Mouse (Mus musculus): ENCODE results near the gene Gm1979.
"Not testable (repeated sequence)": the region's sequence is repeated elsewhere in the genome, so short reads cannot be mapped to it uniquely, and the experiment has no call there.

Gm1979 gene

DNA sequence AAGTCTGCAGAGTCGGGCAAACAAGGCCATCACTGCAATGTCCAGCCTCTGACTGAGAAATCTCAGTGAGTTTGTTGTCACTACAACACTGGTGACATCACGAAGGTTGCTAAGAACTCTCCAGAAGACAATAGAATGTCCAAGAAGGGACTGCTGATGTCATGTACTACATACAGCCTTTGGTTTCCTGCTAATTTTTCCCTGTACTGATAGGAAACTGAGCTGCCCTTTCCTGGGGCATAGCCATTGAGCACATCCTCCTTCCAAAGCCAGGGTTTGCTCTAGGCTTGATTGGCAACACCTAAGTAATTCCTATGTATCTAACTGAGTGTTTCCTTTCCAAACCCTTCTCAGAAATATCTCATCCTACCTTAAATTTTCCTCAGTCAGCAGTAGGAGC is at the start of gene Gm1979:
Gene Gm1979 (minus strand): TSS at position 101 of the 400 bp plus-strand sequence.
- not testable (repeated sequence) for DNase-seq

DNA sequence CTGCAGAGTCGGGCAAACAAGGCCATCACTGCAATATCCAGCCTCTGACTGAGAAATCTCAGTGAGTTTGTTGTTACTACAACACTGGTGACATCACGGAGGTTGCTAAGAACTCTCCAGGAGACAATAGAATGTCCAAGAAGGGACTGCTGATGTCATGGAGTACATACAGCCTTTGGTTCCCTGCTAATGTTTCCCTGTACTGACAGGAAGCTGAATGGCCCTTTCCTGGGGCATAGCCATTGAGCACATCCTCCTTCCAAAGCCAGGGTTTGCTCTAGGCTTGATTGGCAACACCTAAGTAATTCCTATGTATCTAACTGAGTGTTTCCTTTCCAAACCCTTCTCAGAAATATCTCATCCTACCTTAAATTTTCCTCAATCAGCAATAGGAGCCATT is 34.9 kb upstream of the Gm1979 start, which contains the start of gene Speer4a:
Gene Speer4a (minus strand): TSS at position 101 of the 400 bp plus-strand sequence.
- not testable (repeated sequence) for DNase-seq

DNA sequence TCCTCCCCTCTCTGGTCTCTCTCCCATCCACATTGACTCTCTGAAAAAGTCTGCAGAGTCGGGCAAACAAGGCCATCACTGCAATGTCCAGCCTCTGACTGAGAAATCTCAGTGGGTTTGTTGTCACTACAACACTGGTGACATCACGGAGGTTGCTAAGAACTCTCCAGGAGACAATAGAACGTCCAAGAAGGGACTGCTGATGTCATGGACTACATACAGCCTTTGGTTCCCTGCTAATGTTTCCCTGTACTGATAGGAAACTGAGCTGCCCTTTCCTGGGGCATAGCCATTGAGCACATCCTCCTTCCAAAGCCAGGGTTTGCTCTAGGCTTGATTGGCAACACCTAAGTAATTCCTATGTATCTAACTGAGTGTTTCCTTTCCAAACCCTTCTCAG is 18.2 kb upstream of the Gm1979 start, which contains the start of gene Gm5862:
Gene Gm5862 (minus strand): TSS at position 101 of the 400 bp plus-strand sequence.
- DNase-seq, result not testable (repeated sequence)

DNA sequence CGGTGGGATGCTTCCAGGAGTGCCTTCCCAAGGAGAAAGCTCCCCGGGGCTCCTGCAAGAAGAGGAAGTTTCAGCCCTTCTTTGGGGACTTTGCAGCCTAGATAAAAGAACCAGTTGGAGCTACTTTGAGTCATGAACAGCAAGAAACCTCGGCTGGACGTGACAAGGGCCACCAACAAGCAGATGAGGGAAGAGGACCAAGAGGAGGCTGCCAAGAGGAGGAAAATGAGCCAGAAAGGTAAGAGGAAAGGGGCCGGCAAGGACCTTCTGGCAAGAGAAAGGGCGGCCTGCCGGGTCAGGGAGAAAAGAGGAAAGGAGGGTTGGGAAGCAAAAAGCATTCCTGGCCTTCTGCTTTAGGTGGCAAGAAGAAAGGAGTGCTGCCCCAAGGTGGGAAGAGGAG is 3.1 kb upstream of the Gm1979 start:
- DNase-seq, result not testable (repeated sequence)

DNA sequence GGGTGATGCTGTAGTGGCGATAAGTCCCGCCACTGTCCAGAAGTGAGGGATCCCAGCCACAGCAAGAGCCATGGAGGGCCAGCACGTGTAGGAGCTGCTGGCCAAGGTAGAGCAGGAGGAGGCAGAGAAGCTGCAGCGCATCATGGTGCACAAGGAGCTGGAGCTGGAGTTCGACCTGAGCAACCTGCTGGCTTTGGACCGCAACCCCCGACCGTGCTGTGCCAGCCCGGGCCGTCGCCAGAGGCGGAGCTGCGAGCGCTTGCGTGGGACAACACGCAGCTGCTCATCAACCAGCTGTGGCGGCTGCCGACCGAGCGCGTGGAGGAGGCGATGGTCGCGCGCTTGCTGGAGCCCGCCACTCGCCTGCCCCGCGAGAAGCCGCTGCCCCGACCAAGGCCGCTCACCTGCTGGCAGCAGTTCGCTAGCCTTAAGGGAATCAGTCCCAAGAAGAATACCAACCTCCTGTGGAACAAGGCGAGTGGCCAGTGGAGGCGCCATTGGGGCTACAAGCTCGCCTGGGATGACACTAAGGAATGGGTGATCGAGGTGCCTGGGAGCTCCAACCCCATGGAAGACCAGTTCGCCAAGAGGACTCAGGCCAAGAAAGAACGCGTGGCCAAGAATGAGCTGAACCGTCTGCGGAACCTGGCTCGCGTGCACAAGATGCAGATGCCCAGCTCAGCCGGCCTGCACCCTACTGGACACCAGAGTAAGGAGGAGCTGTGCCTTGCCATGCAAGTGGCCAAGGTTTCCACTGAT is 2.5 kb upstream of the Gm1979 start:
- DNase-seq, result not testable (repeated sequence)

DNA sequence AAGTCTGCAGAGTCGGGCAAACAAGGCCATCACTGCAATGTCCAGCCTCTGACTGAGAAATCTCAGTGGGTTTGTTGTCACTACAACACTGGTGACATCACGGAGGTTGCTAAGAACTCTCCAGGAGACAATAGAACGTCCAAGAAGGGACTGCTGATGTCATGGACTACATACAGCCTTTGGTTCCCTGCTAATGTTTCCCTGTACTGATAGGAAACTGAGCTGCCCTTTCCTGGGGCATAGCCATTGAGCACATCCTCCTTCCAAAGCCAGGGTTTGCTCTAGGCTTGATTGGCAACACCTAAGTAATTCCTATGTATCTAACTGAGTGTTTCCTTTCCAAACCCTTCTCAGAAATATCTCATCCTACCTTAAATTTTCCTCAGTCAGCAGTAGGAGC is 16.0 kb downstream of the Gm1979 start, which contains the start of gene Gm21698:
Gene Gm21698 (minus strand): TSS at position 101 of the 400 bp plus-strand sequence.
- DNase-seq, result not testable (repeated sequence)

DNA sequence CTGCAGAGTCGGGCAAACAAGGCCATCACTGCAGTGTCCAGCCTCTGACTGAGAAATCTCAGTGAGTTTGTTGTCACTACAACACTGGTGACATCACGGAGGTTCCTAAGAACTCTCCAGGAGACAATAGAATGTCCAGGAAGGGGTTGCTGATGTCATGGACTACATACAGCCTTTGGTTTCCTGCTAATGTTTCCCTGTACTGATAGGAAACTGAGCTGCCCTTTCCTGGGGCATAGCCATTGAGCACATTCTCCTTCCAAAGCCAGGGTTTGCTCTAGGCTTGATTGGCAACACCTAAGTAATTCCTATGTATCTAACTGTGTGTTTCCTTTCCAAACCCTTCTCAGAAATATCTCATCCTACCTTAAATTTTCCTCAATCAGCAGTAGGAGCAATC is 32.0 kb downstream of the Gm1979 start, which contains the start of gene Gm21680:
Gene Gm21680 (minus strand): TSS at position 101 of the 400 bp plus-strand sequence.
- not testable (repeated sequence) for DNase-seq

DNA sequence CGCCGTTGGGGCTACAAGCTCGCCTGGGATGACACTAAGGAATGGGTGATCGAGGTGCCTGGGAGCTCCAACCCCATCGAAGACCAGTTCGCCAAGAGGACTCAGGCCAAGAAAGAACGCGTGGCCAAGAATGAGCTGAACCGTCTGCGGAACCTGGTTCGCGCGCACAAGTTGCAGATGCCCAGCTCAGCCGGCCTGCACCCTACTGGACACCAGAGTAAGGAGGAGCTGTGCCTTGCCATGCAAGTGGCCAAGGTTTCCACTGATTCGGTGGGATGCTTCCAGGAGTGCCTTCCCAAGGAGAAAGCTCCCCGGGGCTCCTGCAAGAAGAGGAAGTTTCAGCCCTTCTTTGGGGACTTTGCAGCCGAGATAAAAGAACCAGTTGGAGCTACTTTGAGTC is 47.5 kb downstream of the Gm1979 start:
- not testable (repeated sequence) for DNase-seq

DNA sequence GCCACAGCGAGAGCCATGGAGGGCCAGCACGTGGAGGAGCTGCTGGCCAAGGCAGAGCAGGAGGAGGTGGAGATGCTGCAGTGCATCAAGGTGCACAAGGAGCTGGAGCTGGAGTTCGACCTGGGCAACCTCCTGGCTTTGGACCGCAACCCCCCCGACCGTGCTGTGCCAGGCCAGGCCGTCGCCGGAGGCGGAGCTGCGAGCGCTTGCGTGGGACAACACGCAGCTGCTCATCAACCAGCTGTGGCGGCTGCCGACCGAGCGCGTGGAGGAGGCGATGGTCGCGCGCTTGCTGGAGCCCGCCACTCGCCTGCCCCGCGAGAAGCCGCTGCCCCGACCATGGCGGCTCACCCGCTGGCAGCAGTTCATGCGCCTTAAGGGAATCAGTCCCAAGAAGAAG is 48.0 kb downstream of the Gm1979 start:
- DNase-seq, result not testable (repeated sequence)

DNA sequence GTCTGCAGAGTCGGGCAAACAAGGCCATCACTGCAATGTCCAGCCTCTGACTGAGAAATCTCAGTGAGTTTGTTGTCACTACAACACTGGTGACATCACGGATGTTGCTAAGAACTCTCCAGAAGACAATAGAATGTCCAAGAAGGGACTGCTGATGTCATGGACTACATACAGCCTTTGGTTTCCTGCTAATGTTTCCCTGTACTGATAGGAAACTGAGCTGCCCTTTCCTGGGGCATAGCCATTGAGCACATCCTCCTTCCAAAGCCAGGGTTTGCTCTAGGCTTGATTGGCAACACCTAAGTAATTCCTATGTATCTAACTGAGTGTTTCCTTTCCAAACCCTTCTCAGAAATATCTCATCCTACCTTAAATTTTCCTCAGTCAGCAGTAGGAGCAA is 50.3 kb downstream of the Gm1979 start, which contains the start of gene Gm21671:
Gene Gm21671 (minus strand): TSS at position 101 of the 400 bp plus-strand sequence.
- not testable (repeated sequence) for DNase-seq
